Mouse (Mus musculus): ENCODE data around the gene Lamtor4.

The Lamtor4 gene

DNA sequence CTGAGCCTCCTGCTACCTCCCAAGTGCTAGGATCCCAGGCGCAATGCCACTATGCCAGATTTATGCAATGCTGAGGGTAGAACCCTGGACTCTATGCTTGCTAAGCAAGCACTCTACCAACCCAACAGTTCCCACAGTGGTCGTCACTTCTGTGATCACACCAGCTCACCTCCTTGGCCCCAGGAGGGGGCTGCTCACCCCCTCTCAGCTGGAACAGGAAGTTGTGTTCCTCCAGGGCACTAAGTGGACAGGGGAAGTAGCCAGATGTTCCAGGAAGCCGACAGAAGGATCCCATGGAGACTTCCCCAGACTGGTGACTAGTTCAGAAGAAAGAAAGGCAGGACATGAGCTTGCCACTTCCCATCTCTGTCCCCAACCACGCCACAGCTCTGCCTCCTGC is 6.7 kb downstream of the Lamtor4 start:
- no peak for DNase-seq

DNA sequence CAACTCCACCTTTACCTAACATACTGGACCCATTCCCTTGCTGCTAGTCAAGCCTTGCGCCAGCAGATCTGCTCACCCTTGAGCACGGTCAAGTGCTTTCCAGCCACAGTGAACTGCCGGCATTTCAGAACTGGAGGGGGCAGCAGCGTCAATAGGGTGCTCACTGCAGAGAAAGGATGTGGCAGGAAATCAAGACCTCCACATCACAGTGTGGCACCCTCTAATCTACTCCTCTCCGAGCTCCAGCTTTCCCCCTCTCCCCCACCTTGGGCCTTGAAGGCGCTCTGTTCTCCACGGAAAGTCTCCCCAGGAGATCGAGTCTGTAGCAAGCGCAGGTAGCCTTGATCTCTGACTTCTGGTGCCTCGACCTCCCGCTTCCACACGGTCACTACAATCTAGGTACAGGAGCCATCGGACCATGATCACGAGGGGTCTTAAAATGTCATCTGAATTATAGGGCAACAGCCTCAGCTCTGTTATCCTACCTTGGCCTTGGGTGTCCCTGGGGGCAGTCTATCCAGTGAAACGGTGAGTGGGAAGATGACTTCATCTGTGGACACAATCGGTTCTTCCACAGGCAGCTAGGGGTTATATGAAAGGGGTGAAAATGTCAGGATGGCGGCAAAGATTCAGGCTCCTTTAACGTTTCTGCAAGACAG is 7.4 kb downstream of the Lamtor4 start:
- DNase-seq = no peak

DNA sequence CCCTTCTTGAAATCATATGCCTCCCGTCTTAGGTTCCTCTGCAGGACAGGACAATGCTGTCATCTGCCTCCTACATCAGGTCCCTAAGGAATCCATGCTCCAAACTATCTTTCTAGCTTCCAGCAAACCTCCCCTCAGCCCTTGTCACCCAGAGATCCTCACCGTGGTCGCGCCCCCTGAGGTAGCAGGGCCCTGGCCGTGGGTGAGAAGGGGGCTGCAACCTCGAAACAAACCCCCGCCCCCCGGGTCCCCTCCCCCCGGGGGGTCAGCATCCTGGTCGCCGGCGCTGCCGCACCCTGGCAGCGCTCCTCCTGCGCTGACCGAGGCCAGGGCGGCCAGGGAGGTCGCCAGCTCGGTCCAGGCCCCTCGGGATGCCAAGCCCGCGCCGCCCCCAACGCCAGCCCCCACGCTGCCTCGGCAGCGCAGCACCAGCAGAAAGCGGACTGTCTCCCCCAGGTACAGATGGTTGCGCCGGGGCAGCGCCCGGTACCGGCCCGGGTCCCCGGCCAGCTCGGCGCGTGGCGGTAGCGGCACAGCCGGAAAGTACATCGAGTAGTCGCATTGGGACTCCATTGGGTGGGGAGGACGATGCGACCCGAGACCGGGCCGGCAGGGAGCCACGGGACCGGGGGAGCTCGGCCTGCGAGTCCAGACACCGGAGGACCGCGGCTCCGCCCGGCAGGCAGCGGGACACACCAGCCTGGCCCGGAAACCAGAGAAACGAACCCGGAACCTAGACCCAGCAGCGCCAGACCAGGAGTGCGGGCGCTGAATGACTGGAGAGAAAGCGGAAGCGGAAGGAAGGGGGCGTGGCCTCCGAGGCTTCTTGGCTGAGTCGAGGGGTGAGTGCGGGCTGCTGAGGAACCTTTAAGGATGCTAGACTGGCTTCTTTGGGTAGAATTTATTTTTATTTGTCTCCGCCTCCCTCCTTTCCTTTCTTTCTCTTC is 8.3 kb downstream of the Lamtor4 start, which contains the start of gene BC037034:
Gene BC037034 (minus strand): TSS at position 774 of the 947 bp plus-strand sequence.
- peak; percentile 90 for DNase-seq

DNA sequence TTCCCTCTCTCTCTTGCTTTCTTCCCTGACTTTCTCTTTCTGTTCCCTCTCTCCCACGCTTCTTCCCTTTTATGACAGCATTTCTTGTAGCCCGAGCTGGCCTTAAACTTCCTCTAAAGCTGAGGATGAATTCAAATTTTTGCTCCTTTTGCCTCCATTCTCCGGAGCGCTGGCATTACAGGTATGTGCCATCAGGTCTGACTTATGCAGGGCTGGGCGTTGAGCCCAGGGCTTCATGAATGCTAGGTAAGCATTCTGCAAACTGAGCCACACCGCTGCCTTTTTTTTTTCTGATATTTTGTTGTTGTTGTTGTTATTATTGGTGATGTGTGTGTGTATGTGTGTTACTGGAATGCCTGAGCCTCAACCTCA is 8.9 kb downstream of the Lamtor4 start:
- DNase-seq = no peak

DNA sequence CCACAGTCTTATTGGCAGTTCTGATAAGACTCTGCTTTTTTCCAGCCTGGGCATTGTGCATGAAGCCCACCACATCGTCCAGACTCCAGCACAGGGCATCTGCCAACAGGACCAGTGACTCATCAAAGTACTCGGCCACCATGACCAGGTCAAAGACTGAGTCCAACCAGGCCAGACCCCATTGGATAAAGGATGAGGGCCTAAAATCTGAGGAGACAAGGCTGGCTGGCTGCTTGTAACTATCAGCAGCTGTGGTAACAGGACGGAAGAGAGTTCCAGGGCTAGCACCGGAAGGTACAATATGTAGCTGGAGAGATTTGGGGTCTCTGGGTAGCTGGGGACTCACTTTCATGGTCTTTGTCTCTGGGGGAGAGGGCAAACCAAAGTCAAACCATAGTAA is 10.4 kb downstream of the Lamtor4 start:
- no peak for DNase-seq

DNA sequence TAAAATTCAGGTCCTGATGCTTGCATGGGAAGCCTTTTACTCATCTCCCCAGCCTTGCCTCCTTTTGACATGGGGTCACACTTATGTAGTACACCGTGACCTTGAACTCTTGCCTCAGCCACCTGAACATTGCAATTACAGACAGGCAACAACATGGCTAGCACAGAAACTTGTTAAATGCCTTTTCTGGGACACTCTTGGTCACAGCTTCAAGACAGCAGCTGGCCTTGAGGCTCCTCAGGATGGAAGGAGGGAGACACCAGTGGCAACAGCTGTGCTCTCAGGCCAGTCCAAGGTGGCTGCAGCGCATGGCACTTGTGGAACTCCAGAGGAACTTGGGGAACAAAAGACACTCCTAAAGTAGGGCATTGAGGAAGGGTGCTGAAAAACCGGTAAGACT is 11.8 kb downstream of the Lamtor4 start:
- no peak for DNase-seq

DNA sequence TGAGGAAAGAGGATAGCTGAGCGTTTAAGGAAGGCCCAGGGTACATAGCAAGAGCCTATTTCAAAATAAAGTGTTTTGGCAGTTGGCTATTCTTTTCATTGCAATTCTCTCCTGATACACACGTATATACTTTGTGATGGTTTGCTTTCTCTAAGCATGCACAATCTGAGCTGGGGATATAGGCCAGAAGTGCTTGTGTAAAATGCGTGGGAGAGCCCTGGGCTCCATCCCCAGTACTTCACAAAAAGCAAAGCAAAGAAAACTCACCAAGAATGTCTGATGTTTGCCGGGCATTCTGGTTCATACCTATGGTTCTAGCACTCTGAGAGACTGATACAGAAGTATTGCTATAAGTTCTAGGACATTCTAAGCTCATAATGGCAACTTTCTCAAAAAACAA is 13.7 kb downstream of the Lamtor4 start:
- DNase-seq = no peak

DNA sequence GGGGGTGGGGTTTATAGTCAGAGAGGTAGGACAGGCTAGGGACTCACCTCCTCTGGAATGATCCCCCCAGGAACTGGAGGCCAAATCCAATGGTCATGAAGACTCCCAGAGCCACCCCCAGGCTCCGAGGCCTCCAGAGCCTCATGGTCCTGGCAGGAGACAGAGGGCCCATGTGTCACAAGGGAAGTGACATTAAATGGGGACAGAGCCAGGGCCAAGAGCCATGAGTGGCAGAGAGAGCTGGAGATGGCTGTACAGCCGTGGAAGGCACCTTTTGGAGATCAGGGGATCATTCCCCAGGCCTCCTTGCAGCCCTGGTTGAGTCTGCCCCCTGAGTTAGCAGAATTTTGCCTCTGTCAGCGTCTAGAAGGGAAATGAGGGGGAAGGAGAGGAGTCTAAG is 15.9 kb downstream of the Lamtor4 start:
- no peak for DNase-seq

DNA sequence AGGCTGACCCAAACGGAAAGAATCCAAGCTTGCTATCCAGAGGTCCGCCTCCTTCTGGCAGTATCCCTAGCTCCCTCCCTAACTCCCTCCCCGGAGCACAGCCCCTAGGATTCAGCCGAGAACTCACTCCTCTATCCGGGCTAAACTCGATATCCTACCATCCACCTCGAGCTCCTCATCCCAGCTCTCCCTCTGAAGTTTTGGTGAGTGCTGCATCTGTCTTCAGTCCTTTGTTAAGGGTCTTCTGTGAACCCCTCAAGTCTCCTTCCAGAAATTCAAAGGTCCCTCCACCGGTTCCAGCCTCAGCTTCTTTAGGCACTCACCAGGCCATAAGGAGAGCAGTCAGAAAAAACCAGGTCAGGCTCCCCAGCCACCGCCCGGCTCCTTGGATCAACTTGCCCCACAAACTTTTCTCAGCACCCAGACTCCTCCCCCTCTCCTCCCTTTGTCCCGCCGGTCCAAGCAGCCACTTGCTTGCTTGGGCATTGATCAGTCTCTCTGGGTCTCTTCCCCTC is 17.2 kb downstream of the Lamtor4 start, which contains the start of gene Gal3st4:
Gene Gal3st4 (minus strand): TSS at position 432 of the 515 bp plus-strand sequence.
- DNase-seq = no peak

DNA sequence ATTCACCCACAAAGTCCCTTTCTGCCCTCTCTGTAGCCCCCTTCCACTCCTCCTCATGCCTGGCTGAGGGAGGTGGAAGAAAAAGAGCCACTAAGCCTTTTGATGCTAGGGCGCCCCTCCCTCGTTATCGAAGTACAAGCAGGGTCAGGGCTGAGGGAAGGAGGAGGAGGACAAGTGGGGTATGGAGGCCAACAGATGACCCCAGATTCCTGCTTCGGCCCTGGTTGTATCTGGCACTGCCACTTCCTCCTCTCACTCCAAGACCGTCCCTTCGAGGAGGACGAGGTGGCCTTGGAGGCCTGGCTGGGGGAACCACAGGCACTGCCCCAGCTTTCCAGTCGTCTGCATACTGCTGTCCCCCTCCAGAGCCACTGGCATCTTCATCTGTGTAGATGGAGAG is 18.9 kb downstream of the Lamtor4 start:
- DNase-seq = no peak

DNA sequence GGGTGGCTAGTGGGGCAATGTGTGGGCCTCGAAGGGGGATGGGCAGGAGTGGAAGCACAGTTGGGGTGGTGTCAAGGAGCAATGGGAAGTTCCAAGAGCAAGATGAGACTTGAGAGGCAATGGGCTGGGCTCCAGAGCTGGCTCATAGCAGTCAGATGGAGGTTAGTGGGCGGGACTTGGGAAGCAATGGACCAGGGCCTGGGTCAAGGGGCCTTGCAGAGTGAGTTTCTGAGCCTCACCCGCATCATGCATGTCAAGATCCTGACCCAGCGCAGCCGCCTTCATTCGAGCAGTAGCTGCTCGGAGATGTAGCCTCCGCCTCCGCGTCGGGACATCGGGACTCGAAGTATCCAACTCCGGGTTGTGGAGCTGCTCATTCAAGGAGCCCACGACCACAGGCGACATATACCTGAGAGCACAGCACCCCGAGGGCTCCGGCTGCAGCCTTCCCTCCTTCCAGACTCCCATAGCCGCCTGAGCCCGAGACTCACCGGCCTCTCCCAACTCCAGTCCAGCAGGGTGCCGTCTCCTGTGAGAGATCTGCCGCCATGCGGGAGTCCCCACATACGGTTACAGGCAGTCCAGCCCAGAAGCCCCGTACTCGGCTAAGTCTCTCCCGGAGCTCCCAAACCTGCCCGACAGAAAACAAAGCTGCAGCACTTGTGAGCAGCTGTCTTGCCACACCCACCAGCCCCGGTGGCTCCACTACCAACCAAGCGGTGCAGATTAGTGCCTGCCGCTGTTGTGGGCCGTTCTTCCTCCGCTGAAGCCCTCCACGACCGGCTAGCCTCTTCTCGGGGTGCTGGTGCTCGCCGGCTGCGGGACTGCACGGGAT is 20.2 kb downstream of the Lamtor4 start:
- DNase-seq = no peak

DNA sequence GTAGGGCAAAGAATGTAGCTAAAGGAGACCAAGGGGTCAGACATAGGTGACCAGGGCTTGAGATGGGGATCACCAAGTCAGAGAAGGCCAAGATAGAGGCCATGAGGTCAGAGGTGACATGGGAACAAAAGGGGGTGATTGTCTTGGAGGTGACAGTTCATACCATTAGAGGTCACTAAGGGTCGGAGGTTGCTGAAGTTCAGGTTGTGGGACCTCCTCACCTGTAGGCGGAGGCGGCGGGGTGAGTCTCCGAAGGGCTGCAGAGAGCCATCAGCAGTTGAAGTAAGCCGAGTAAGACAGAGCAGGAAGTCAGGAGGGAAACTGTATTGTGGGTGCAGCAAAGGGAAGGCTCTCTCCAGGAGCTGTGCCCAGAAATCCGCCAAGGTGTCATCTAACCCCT is 22.7 kb downstream of the Lamtor4 start:
- no peak for DNase-seq

DNA sequence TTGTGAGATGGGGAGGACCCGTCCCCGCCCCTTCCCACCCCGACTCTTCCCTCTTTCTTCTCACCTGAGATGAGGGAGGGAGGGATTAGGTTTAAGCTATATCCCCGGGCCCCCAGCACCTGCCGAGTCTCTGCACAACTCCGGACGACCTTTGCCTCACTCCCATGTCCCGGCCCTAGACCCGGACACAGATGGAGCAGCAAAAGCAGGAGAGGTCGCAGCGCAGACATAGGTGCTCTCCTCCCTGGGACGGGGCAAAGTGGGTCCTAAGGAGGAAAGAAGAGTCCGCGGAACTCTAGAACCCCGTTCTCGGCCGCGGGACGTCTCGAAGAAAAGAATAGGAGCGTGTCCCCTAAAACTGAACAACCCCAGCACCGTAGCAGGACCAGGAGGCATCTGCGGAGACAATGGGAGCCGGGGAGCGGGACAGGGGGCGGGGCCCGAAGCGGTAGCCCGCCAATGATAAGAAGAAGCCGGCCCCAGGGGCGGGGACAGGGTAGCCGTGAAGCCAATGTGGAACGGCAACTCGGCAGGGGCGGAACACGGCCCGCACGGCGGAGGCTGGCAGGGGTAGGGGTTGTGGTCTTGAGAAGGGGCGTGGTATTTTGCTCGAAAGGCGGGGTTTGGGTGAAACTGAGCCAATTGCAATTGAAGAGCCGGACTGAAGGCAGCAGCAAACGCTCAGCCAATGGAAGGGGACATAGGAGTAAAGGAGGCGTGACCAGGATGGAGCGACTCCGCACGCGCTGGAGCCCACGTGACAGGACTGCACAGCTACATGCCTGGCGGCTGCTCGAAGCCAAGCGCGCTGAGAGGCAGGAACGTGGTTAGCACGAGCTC is 24.5 kb downstream of the Lamtor4 start, which contains the start of the genes Gm43720, Gpc2 and Stag3:
Gene Gm43720 (minus strand): TSS at position 374 of the 840 bp plus-strand sequence.
Gene Gpc2 (minus strand): TSS at position 421 of the 840 bp plus-strand sequence.
Gene Stag3 (plus strand): TSS at position 656 of the 840 bp plus-strand sequence.
- DNase-seq = peak; percentile 77

DNA sequence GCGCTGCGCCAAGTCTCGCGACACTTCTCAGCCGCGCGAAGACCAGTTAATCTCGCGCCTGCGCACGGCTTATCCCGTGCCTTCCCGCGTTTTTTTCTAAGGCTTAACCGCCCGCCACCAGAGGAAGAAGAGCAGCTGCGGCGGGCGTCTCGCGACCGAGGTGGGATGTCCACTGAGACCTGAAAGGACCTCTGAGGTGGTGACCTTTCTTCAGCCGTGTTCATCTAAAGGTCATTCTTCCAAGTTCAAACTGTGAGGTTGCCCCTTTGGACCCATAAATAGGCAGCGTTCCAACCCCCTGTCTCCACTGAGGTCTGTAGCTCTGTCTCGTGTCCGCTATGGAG is 25.1 kb downstream of the Lamtor4 start:
- DNase-seq = no peak

DNA sequence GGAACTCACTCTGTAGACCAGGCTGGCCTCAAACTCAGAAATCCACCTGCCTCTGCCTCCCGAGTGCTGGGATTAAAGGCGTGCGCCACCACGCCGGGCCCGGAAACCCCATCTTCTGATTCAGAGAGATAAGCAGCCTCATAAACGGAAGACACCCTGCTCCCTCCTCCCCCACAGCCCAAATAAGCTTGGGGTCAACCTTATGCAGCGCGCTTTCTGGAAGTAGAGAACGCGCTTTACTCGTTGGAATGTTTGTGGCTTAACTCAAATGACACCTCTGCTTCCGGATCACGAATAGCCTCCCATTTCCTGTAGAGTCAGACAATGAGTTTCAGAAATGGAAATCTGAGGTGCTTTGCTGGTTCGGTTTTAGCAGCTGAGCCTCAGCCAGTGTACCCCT is 25.5 kb downstream of the Lamtor4 start:
- DNase-seq = no peak

DNA sequence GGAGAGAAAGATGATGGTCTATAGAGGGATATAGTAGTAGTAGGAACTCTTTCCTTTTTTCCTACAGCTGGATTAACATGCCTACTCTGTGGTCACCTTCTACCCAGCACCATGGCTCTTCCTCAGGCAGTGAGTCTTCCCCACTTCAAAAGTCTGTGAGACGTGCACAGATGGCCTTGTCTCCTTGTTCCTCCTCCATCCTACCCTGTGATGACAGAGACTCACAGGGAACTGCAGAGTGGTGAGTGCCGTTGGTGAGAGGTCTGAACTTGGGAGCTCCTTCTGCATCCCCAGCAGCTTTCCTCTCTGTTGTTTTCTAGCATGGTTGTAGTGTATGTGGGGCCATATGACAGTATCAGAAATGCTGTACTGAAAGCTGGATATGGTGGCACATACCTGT is 26.5 kb downstream of the Lamtor4 start:
- no peak for DNase-seq

DNA sequence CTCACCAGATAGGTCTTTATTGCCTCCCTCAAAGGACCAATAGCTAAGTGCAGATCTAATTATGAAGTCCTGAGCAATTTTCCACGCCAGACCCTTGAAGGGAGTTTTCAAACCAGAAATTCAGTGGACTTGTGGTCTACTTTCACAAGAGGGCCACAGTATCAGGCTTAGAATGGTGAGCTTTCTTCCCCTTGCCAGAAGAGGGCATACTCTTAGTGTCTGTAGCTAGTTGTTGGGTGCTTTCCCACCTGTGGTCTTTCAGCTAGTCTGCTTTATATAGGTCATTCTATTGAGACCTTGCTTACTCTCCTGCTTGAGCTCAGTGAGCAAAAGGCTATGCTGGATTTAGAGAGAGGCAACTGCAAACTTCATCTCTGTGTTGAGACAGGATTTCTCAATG is 28.3 kb downstream of the Lamtor4 start:
- no peak for DNase-seq

DNA sequence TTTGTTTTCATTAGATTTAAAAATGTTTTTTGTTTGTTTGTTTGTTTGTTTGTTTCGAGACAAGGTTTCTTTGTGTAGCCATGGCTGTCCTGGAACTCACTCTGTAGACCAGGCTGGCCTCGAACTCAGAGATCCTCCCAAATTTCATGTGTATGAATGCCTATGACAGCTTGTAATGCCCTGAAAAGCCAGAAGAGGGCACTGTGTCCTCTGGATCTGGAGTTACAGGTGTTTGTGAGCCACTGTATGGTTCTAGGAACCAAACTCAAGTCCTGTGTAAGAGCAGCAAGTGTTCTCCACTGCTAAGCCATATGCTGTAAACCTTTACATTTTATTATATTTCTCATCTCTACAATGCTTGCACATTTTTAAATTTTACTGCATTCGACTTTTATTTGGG is 32.6 kb downstream of the Lamtor4 start:
- no peak for DNase-seq

DNA sequence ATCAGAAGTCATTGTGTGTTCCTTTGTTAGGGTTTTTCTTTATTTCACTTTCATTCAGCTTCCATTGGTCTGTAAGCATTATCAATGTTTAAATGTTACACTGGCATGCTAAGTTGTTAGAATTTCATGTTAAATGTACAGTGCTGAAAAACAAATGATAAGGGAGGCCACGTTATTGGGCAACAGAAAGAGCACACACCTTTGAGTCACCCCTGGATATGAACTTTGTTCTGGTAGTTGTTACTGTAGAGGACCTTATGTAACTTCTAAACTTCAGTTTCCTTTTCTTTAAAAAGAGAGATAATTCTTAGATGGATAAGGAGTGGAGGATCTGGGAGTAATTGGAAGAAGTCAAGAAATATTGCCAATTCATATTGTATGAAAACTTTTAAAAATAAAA is 36.4 kb downstream of the Lamtor4 start:
- DNase-seq = no peak

DNA sequence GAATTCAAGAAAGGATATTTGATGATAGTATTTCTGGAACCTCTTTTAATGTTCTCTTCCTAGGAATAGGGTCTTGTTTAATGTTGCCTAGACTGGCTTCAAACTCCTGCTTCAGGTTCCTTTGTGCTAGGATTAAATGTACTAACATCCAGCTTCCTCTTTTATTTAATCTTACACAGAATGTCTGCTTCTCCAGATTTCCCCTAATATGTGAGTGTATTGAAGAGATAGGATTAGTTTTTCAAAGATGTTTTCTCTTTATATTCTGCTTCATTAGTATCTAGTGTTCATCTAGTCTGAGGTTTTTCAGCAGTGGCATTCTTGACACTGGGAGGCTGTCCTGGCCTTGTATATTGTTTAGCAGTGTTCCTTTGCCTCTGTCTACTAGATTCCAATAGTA is 38.9 kb downstream of the Lamtor4 start:
- DNase-seq = no peak

DNA sequence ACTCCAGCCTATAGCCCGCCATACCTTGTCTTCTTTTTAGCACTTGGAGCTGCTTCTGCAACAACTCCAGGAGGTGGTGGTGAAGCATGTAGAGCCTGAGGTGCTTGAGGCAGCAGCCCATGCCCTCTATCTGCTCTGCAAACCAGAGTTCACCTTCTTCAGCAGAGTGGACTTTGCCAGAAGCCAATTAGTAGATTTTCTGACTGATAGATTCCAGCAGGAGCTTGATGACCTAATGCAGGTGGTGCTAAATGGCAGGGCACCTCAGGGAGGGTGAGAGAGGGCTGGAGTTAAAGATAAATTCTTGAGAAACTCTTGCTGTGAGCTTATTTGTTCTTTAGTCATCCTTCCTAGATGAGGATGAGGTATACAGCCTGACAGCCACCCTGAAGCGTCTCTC is 44.3 kb downstream of the Lamtor4 start:
- DNase-seq = no peak

All from right cerebral cortex, postnatal 25 days (tissue).